Mouse (Mus musculus) C2C12 (cell line): ENCODE data around the gene Rpa2. TPM values are rescaled to one million over a fixed set of nuclear protein-coding genes. Genes with fewer than 3 reads are reported as not detected.
"Not testable (repeated sequence)": the region's sequence is repeated elsewhere in the genome, so short reads cannot be mapped to it uniquely, and the experiment has no call there.

Experiments used
- H3K27me3 ChIP-seq: one replicate; pipeline ENCODE4 v1.6.1; 2011; ENCODE audit not compliant: control insufficient read depth, insufficient read depth, insufficient read length
- H3K36me3 ChIP-seq: one replicate; pipeline ENCODE4 v1.6.1; 2011; ENCODE audit not compliant: control insufficient read depth, insufficient read depth
- H3K4me3 ChIP-seq: one replicate; pipeline ENCODE4 v1.5.1; 2011; ENCODE audit warnings: mild to moderate bottlenecking, control low read depth; ENCODE audit not compliant: poor library complexity, insufficient read depth, severe bottlenecking
- H3K79me2 ChIP-seq: one replicate; pipeline ENCODE4 v1.6.1; 2011; ENCODE audit not compliant: control insufficient read depth, insufficient read depth
- H3K79me3 ChIP-seq: one replicate; pipeline ENCODE4 v1.6.1; 2011; ENCODE audit warnings: low read depth, control low read depth
- H3ac ChIP-seq: one replicate; pipeline ENCODE3; 2011; ENCODE audit warnings: low read depth; ENCODE audit not compliant: control insufficient read depth, insufficient read length
- CEBPB ChIP-seq: IDR thresholded peaks from one replicate; pipeline ENCODE4 v1.6.1; 2011; ENCODE audit warnings: low read depth, mild to moderate bottlenecking, control low read depth, moderate library complexity
- CTCF ChIP-seq: IDR thresholded peaks from one replicate; pipeline ENCODE4 v1.5.1; 2011; ENCODE audit not compliant: control insufficient read depth, insufficient read depth, insufficient read length
- FOSL1 ChIP-seq: IDR thresholded peaks from one replicate; pipeline ENCODE4 v1.8.0; 2011; ENCODE audit warnings: mild to moderate bottlenecking, low read length; ENCODE audit not compliant: poor library complexity, insufficient read depth, severe bottlenecking
- MAX ChIP-seq: IDR thresholded peaks from one replicate; pipeline ENCODE4 v1.6.1; 2011; ENCODE audit warnings: mild to moderate bottlenecking, control low read depth
- MYOD1 ChIP-seq: IDR thresholded peaks from one replicate; pipeline ENCODE4 v1.6.1; 2011; ENCODE audit warnings: low read depth; ENCODE audit not compliant: control insufficient read depth, insufficient read length
- MYOG ChIP-seq: IDR thresholded peaks from one replicate; pipeline ENCODE4 v1.6.1; 2011; ENCODE audit not compliant: control insufficient read depth, insufficient read length; ENCODE audit errors: extremely low read depth
- USF1 ChIP-seq: IDR thresholded peaks from one replicate; pipeline ENCODE4 v1.6.1; 2011; ENCODE audit warnings: low read depth, mild to moderate bottlenecking, control low read depth, moderate library complexity
- polyA plus RNA-seq: library from polyadenylated mRNA; unstranded; fragments of >200 nt; fragmentation: generic; extraction: Trizol; gene quantifications from one replicate; pipeline ENCODE4 v1.2.1, GENCODE M21; 2012; ENCODE audit warnings: missing spikeins

The Rpa2 gene
- polyA plus RNA-seq, 1 experiment = 63.9 TPM

DNA sequence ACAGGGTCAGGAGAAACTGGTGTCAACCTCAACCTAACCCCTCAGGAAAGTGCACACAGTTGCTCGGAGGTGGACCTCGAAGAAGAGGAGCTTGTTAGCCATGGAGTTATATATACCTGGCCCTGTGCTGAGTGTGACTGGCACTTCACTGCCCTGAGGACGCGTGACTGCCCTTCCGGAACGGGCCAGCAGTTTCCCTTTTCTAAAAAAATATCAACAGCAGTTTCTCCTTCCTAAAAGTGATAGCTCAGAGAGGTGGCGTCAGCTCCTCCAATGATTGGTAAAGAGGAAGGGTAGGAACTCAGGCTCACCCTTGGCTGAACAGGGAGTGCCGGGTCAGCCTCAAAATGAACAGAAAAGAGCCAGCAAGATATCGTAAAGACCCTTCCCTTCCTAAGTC, 25.9 kb downstream of the Rpa2 start:
- H3ac ChIP-seq = no peak overlapping the region
- no peak overlapping the region for H3K4me3 ChIP-seq
- no peaks in the 10 kb centered on the region for H3K36me3 ChIP-seq
- no peaks in the 10 kb centered on the region for H3K79me2 ChIP-seq
- TF ChIP-seq MYOG (no peak), MAX (no peak), FOSL1 (no peak), CTCF (no peak), USF1 (no peak), CEBPB (no peak), MYOD1 (no peak)
- H3K79me3 ChIP-seq = no peaks in the 10 kb centered on the region
- H3K27me3 ChIP-seq = peaks cover 14% of the 10 kb centered on the region

DNA sequence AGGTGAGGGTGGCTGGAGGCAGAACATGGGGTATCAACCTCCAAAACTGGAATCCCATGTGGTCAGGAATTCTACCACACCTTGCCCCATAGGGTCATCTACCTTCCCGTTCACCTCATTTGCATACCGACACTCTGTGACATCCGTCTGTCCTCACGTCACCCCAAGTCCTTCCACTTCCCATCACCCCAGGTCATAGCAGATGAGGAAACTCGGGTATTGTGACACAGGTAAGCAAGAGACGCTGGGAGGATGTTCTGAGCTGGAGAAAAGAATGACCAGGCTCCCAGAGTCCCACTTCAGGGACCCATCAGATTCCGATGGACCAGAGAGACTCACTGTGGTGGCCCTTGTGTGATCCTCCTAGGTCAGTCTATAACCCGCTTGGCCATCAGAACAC, 26.6 kb downstream of the Rpa2 start:
- H3K36me3 ChIP-seq = no peaks in the 10 kb centered on the region
- H3K79me3 ChIP-seq = no peaks in the 10 kb centered on the region
- TF ChIP-seq CEBPB = no peak
- TF ChIP-seq MAX = no peak
- no peak for TF ChIP-seq FOSL1
- no peak for TF ChIP-seq CTCF
- TF ChIP-seq USF1 = no peak
- TF ChIP-seq MYOG = no peak
- TF ChIP-seq MYOD1 = no peak
- no peaks in the 10 kb centered on the region for H3K79me2 ChIP-seq
- H3K4me3 ChIP-seq = no peak overlapping the region
- H3ac ChIP-seq = no peak overlapping the region
- peaks cover 14% of the 10 kb centered on the region for H3K27me3 ChIP-seq

DNA sequence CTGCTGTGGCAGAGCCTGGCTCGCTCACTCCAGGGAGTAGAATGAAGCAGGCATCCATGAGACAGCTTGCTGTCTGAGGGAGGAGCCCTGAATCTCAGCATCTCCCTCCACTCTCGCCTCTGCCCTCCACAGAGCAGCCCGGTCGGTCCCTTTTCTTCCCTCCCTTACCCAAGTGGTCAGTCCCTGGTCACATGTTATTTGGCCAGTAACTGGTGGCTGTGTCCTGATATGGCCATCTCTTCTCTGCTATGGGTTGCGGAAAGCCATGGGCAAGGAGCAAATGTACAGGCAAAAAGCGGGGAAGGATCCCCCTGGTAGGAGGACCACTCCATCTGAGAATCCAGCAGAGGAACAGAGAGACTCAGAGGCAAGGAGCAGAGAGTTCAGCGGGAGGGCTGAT, 27.0 kb downstream of the Rpa2 start:
- H3K4me3 ChIP-seq = no peak overlapping the region
- no peaks in the 10 kb centered on the region for H3K79me2 ChIP-seq
- H3K27me3 ChIP-seq = peaks cover 14% of the 10 kb centered on the region
- H3K79me3 ChIP-seq = no peaks in the 10 kb centered on the region
- TF ChIP-seq MAX = no peak
- no peak for TF ChIP-seq MYOD1
- no peak for TF ChIP-seq CTCF
- TF ChIP-seq MYOG = no peak
- TF ChIP-seq CEBPB = no peak
- TF ChIP-seq FOSL1 = no peak
- TF ChIP-seq USF1 = no peak
- H3ac ChIP-seq = no peak overlapping the region
- H3K36me3 ChIP-seq = no peaks in the 10 kb centered on the region

GRCm38 (mm10) chr4:132796196-132796886, 28.2 kb downstream of the Rpa2 start, which contains the start of gene Themis2:
TSS of gene Themis2 (minus strand) at chr4:132796387.
- no peak for TF ChIP-seq MYOD1
- TF ChIP-seq CTCF = no peak
- TF ChIP-seq FOSL1 = no peak
- TF ChIP-seq CEBPB = no peak
- TF ChIP-seq MYOG = no peak
- TF ChIP-seq MAX = no peak
- no peak for TF ChIP-seq USF1
- no peak within 1 kb of the TSS for H3K4me3 ChIP-seq

DNA sequence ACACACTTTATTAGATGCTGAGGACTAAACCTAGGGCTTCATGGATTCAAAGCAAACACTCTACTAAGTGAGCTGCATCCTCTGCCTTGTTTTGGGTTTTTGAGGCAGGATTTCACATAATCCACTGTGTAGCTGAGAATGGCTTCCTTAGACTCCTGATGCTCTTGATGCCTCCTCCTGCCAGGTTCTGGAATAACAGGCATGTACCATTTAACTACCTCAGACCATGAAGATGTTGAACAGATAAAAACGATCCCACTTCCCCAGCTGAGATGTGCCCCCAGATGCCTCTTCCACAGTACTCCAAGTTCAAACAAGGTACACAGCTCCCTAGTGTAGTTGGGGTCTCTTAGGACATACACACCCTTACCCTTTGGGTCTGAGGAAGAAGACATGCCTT, 29.3 kb downstream of the Rpa2 start:
- H3ac ChIP-seq = no peak overlapping the region
- H3K36me3 ChIP-seq = no peaks in the 10 kb centered on the region
- no peak overlapping the region for H3K4me3 ChIP-seq
- H3K27me3 ChIP-seq = peaks cover 11% of the 10 kb centered on the region
- H3K79me2 ChIP-seq = no peaks in the 10 kb centered on the region
- no peaks in the 10 kb centered on the region for H3K79me3 ChIP-seq
- TF ChIP-seq MYOG (no peak), USF1 (no peak), CTCF (no peak), MAX (no peak), FOSL1 (no peak), MYOD1 (no peak), CEBPB (no peak)

More at GRCm38 (mm10) chr4:132796196-132796886, 28.2 kb downstream of the Rpa2 start, which contains the start of gene Themis2:
- no peaks in the 10 kb centered on the region for H3K79me3 ChIP-seq
- H3K36me3 ChIP-seq = no peaks in the 10 kb centered on the region
- no peaks in the 10 kb centered on the region for H3K79me2 ChIP-seq
- peaks cover 14% of the 10 kb centered on the region for H3K27me3 ChIP-seq
- H3ac ChIP-seq = no peak within 1 kb of the TSS

DNA sequence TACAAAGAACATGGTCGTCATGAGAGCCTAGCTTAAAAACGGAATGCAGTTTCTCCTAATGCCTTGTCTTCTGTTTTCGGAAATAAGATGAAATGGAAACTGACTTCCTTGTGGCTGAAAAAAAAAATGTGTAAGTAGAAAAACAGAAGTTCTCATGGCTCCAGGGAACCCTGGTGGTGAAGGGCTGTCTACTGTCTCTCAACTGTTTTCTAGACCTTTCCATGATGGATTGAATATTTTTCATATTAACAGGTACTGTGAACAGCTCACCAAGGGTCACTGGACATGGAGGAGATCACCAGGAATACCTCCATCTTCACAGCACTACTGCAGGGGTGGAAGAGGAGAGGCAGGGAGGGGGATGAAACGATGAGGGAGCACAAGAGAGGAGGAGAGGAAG, 29.9 kb downstream of the Rpa2 start:
- no peak for TF ChIP-seq FOSL1
- no peak for TF ChIP-seq CEBPB
- TF ChIP-seq MYOD1 = no peak
- no peak for TF ChIP-seq CTCF
- TF ChIP-seq MAX = no peak
- no peak for TF ChIP-seq MYOG
- TF ChIP-seq USF1 = no peak
- Histone ChIP-seq H3K79me2 (no peaks in the 10 kb centered on the region), H3K36me3 (no peaks in the 10 kb centered on the region), H3ac (no peak overlapping the region), H3K27me3 (peaks cover 11% of the 10 kb centered on the region), H3K79me3 (no peaks in the 10 kb centered on the region), H3K4me3 (no peak overlapping the region)

- H3K27me3 ChIP-seq = peaks cover 11% of the 10 kb centered on the region
- not testable (repeated sequence) for H3ac ChIP-seq, H3K79me3 ChIP-seq, H3K79me2 ChIP-seq, H3K4me3 ChIP-seq, H3K36me3 ChIP-seq
These were observed 30.5 kb downstream of the Rpa2 start for GRCm38 (mm10) chr4:132798666-132799065.
